Mouse (Mus musculus) CH12.LX (cell line): ENCODE results near the gene Wdfy2. TPM values are rescaled to one million over a fixed set of nuclear protein-coding genes. Genes with fewer than 3 reads are reported as not detected.

Experiments
- DNase-seq: peaks from one replicate; pipeline ENCODE4 v3.0.0-alpha.2; 2013; ENCODE audit errors: extremely low read depth
- H3K27ac ChIP-seq: 2 replicates; pipeline ENCODE4 v1.5.1; 2012; ENCODE audit warnings: low read depth, mild to moderate bottlenecking, control low read depth, moderate library complexity; ENCODE audit not compliant: insufficient read depth
- H3K27me3 ChIP-seq: replicated peaks from 2 replicates; pipeline ENCODE3; 2012; ENCODE audit warnings: inconsistent platforms
- H3K36me3 ChIP-seq, 2 experiments: replicated peaks in 1 of 2; 2 replicates each; pipeline versions ENCODE3 to v1.6.1; 2012; ENCODE audit warnings: inconsistent platforms in 1 of 2, low read length in 1 of 2, mild to moderate bottlenecking in 1 of 2, mixed read lengths in 1 of 2, moderate library complexity in 1 of 2; ENCODE audit not compliant: control insufficient read depth in 1 of 2, insufficient read depth in 1 of 2
- H3K4me1 ChIP-seq, 2 experiments: 2 replicates each; pipeline ENCODE4 v1.6.1; 2012; ENCODE audit warnings: inconsistent platforms in 1 of 2, moderate library complexity in 1 of 2; ENCODE audit not compliant: insufficient read depth in 2 of 2, control insufficient read depth in 1 of 2
- H3K4me2 ChIP-seq: 2 replicates; pipeline ENCODE4 v1.6.1; 2012; ENCODE audit warnings: low read depth, mild to moderate bottlenecking, control low read depth; ENCODE audit not compliant: poor library complexity, insufficient read depth, severe bottlenecking
- H3K4me3 ChIP-seq, 3 experiments: fragments of 150-350 bp in 1 of 3; sonication (generic) in 1 of 3; replicated peaks in 1 of 3; 2 replicates each; pipeline versions ENCODE3 to v1.5.1; 2011 to 2012; ENCODE audit warnings: low read depth in 2 of 3, low read length in 2 of 3, mild to moderate bottlenecking in 2 of 3, moderate library complexity in 2 of 3, control low read depth in 1 of 3, improper control_type of control experiment in 1 of 3, inconsistent platforms in 1 of 3, mixed read lengths in 1 of 3; ENCODE audit not compliant: poor library complexity in 1 of 3
- H3K79me2 ChIP-seq: replicated peaks from 2 replicates; pipeline ENCODE4 v1.6.1; 2012; ENCODE audit warnings: mild to moderate bottlenecking, moderate library complexity; ENCODE audit not compliant: control insufficient read depth, poor library complexity, insufficient read depth, severe bottlenecking; ENCODE audit errors: extremely low read depth
- H3K9ac ChIP-seq: 2 replicates; pipeline ENCODE4 v1.6.1; 2012; ENCODE audit warnings: low read depth, mild to moderate bottlenecking, control low read depth, moderate library complexity; ENCODE audit not compliant: insufficient read depth
- H3K9me3 ChIP-seq: replicated peaks from 2 replicates; pipeline ENCODE3; 2012; ENCODE audit warnings: low read length, inconsistent platforms, mixed read lengths
- BHLHE40 ChIP-seq: IDR thresholded peaks from 2 replicates; pipeline ENCODE4 v1.6.1; 2011; ENCODE audit warnings: mild to moderate bottlenecking, low read depth, low read length, improper control_type of control experiment
- CHD1 ChIP-seq: IDR thresholded peaks from 2 replicates; pipeline ENCODE4 v1.6.1; 2012; ENCODE audit warnings: low read depth, low read length, improper control_type of control experiment, inconsistent platforms
- CHD2 ChIP-seq: IDR thresholded peaks from 2 replicates; pipeline ENCODE4 v1.6.1; 2011; ENCODE audit warnings: low read length, improper control_type of control experiment
- ELF1 ChIP-seq: IDR thresholded peaks from 2 replicates; pipeline ENCODE4 v1.6.1; 2014; ENCODE audit warnings: low read depth, mild to moderate bottlenecking, inconsistent platforms, low read length, improper control_type of control experiment
- EP300 ChIP-seq: IDR thresholded peaks from 2 replicates; pipeline ENCODE4 v1.6.1; 2011; ENCODE audit warnings: low read length, improper control_type of control experiment
- ETS1 ChIP-seq: conservative IDR thresholded peaks from 2 replicates; pipeline ENCODE4 v1.6.1; 2012; ENCODE audit warnings: low read depth, mild to moderate bottlenecking, inconsistent platforms, low read length, improper control_type of control experiment, moderate library complexity
- GABPA ChIP-seq: IDR thresholded peaks from 2 replicates; pipeline ENCODE4 v1.6.1; 2012; ENCODE audit warnings: low read depth, low read length, improper control_type of control experiment, inconsistent platforms; ENCODE audit not compliant: insufficient replicate concordance
- HCFC1 ChIP-seq: IDR thresholded peaks from 2 replicates; pipeline ENCODE4 v1.6.1; 2012; ENCODE audit warnings: low read depth, mild to moderate bottlenecking, inconsistent platforms, low read length, improper control_type of control experiment
- IRF4 ChIP-seq: IDR thresholded peaks from 2 replicates; pipeline ENCODE4 v1.6.1; 2014; ENCODE audit warnings: low read depth, mild to moderate bottlenecking, inconsistent platforms, low read length, improper control_type of control experiment
- KAT2A ChIP-seq: IDR thresholded peaks from 2 replicates; pipeline ENCODE4 v1.6.1; 2012; ENCODE audit warnings: low read length, improper control_type of control experiment, inconsistent platforms; ENCODE audit not compliant: insufficient replicate concordance
- MAFK ChIP-seq: IDR thresholded peaks from 2 replicates; pipeline ENCODE4 v1.6.1; 2011; ENCODE audit warnings: low read length, improper control_type of control experiment; ENCODE audit not compliant: insufficient replicate concordance
- MAX ChIP-seq: IDR thresholded peaks from 2 replicates; pipeline ENCODE4 v1.6.1; 2011; ENCODE audit warnings: low read length, improper control_type of control experiment
- MAZ ChIP-seq: IDR thresholded peaks from 2 replicates; pipeline ENCODE4 v1.6.1; 2012; ENCODE audit warnings: low read depth, mild to moderate bottlenecking, inconsistent platforms, low read length, improper control_type of control experiment, moderate library complexity
- MEF2A ChIP-seq: IDR thresholded peaks from 2 replicates; pipeline ENCODE4 v1.6.1; 2014; ENCODE audit warnings: low read depth, mild to moderate bottlenecking, inconsistent platforms, low read length, improper control_type of control experiment, borderline replicate concordance
- MXI1 ChIP-seq: IDR thresholded peaks from 2 replicates; pipeline ENCODE4 v1.6.1; 2011; ENCODE audit warnings: mild to moderate bottlenecking, low read depth, low read length, improper control_type of control experiment
- NRF1 ChIP-seq: IDR thresholded peaks from 2 replicates; pipeline ENCODE4 v1.6.1; 2014; ENCODE audit warnings: low read depth, mild to moderate bottlenecking, inconsistent platforms, low read length, improper control_type of control experiment, moderate library complexity
- PAX5 ChIP-seq: IDR thresholded peaks from 2 replicates; pipeline ENCODE4 v1.6.1; 2012; ENCODE audit warnings: low read length, inconsistent platforms, mixed read lengths
- POLR2A ChIP-seq: IDR thresholded peaks from 2 replicates; pipeline ENCODE4 v1.6.1; 2011; ENCODE audit warnings: low read depth, mild to moderate bottlenecking, improper control_type of control experiment, low read length
- RCOR1 ChIP-seq: conservative IDR thresholded peaks from 2 replicates; pipeline ENCODE4 v1.6.1; 2012; ENCODE audit warnings: low read depth, mild to moderate bottlenecking, inconsistent platforms, low read length, improper control_type of control experiment
- SIN3A ChIP-seq: IDR thresholded peaks from 2 replicates; pipeline ENCODE4 v1.6.1; 2012; ENCODE audit warnings: low read length, improper control_type of control experiment, inconsistent platforms
- TCF12 ChIP-seq: IDR thresholded peaks from 2 replicates; pipeline ENCODE4 v1.6.1; 2014; ENCODE audit warnings: low read depth, mild to moderate bottlenecking, inconsistent platforms, low read length, improper control_type of control experiment
- UBTF ChIP-seq: IDR thresholded peaks from 2 replicates; pipeline ENCODE4 v1.6.1; 2012; ENCODE audit warnings: low read depth, mild to moderate bottlenecking, inconsistent platforms, low read length, improper control_type of control experiment, moderate library complexity
- USF1 ChIP-seq: IDR thresholded peaks from 2 replicates; pipeline ENCODE4 v1.6.1; 2014; ENCODE audit warnings: low read depth, mild to moderate bottlenecking, inconsistent platforms, low read length, improper control_type of control experiment
- USF2 ChIP-seq: conservative IDR thresholded peaks from 2 replicates; pipeline ENCODE4 v1.6.1; 2011; ENCODE audit warnings: low read depth, low read length, improper control_type of control experiment
- ZC3H11A ChIP-seq: IDR thresholded peaks from 2 replicates; pipeline ENCODE4 v1.6.1; 2012; ENCODE audit warnings: low read depth, mild to moderate bottlenecking, inconsistent platforms, low read length, improper control_type of control experiment
- ZNF384 ChIP-seq: IDR thresholded peaks from 2 replicates; pipeline ENCODE4 v1.6.1; 2012; ENCODE audit warnings: low read depth, low read length, improper control_type of control experiment, inconsistent platforms
- dilution Hi-C: fragments of 300-500 bp; cut with MboI; formaldehyde crosslinking; loops from 2 replicates; pipeline ENCODE4 v1.14.3; 2020; ENCODE audit warnings: low sequenced_read_pairs; ENCODE audit not compliant: extremely low pct_unique_long_range_greater_than_20kb, extremely low pct_ligation_motif_present
- in situ Hi-C: fragments of 300-500 bp; cut with MboI; formaldehyde crosslinking; loops from 3 replicates; pipeline ENCODE4 v1.14.3; 2019; ENCODE audit warnings: low sequenced_read_pairs, low pct_ligation_motif_present, low pct_unique_long_range_greater_than_20kb, mixed read lengths
- polyA plus RNA-seq: library from polyadenylated mRNA; unstranded; fragments of >175 nt; gene quantifications from 2 replicates; pipeline ENCODE4 v1.2.1, GENCODE M21; 2012; ENCODE audit warnings: low read depth; ENCODE audit not compliant: insufficient read length
- total RNA-seq, 2 experiments: library from RNA; depleted of rRNA; stranded (reverse); fragments of 300-350 nt in 1 of 2; fragments of >200 nt in 1 of 2; gene quantifications; 2 replicates each; pipeline ENCODE4 v1.2.3; 2012 to 2014

Wdfy2 gene
- total and polyA plus RNA-seq, 3 experiments: 6.3 to 6.7 (median 6.6) TPM

DNA sequence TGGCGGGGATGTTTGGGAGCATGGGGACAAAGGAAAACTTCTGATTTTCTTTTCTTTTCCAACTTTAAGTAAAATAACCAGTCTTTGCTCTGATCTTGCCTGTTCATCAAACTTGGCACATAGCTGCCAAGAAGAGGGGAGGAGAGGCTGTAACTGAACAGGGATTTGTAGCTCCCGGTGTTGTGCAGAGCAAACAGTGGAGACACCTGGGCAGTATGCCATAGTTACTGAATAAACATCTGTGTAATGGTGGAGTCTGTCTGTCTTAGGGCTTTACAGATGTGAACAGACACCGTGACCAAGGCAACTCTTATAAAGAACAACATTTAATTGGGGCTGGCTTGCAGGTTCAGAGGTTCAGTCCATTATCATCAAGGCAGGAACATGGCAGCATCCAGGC lies 53.9 kb downstream of the Wdfy2 start:
- no peaks in the 10 kb centered on the region; the same call in 1 of the 2 replicates for H3K79me2 ChIP-seq
- H3K9ac ChIP-seq: no peak overlapping the region
- peaks cover 0 to 2% of the 10 kb centered on the region in 2 experiments for H3K36me3 ChIP-seq
- H3K27ac ChIP-seq: no peak overlapping the region
- DNase-seq: no peak
- H3K4me3 ChIP-seq: no peak overlapping the region
- H3K4me2 ChIP-seq: no peak overlapping the region
- TF ChIP-seq MAFK (no peak), POLR2A (no peak), ZC3H11A (no peak), MXI1 (no peak), TCF12 (no peak), USF1 (no peak), SIN3A (no peak), USF2 (no peak), MAX (no peak), ZNF384 (no peak), ETS1 (no peak), HCFC1 (no peak), EP300 (no peak), UBTF (no peak), RCOR1 (no peak), BHLHE40 (no peak), MAZ (no peak)
- TF ChIP-seq, all 38 proteins: peak for 0
- Histone ChIP-seq H3K27me3 (no peaks in the 10 kb centered on the region), H3K4me1 (peaks cover 0 to 21% of the 10 kb centered on the region in 2 experiments; a peak in 1 of 4 replicates), H3K9me3 (no peaks in the 10 kb centered on the region)
- dilution Hi-C loops (no loop called here), in situ Hi-C loops (no loop called here)

DNA sequence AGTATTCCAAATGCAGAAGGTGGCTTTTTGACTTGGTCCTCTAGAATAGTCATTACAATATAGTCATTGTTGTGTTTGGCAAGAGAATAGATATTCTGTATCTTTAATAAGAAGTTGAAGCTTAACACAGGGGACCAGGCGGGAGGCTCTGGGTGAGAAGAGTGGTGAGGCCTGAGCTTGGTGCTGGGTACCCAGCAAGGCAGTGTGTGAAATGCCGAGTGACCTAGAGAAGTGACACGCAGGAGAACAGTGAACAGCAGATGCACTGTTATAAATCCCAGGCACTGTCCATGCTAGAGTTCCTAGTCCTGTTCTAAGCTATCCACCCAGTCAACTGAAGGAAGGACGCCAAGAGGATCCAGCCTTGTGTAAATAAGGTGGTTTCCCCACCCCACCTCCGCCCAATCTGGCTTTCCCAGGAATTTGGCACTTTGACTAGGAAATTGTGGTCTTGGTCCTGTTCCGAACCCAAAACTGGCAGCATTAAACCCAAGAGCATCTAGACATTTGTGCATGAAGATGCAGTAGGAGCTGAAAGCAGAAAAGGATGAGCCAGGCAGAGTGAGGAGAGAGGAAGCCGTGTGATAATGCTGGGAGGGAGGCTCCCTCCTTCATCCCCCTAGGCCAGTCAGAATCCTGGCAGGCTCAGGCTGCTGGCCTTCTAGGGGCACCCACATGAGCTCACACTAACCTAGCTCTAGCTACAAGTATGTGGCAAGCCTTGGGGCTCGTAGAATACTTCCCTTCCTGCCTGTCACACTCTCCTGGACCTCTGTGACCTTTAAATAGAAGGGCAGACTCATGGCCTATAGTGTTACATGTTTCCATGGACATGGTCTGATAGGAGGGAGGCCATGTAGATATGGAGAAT lies 55.5 kb downstream of the Wdfy2 start:
- H3K4me3 ChIP-seq: no peak overlapping the region
- H3K27ac ChIP-seq: no peak overlapping the region
- in situ Hi-C loops (no loop called here), dilution Hi-C loops (no loop called here)
- TF ChIP-seq KAT2A (no peak), MAFK (no peak), CHD2 (no peak), ZNF384 (no peak), MEF2A (no peak), CHD1 (no peak), EP300 (no peak), IRF4 (no peak), USF2 (no peak), MAX (no peak), BHLHE40 (no peak), PAX5 (no peak), ETS1 (no peak), TCF12 (no peak), RCOR1 (no peak), USF1 (no peak), GABPA (no peak), POLR2A (no peak), NRF1 (no peak), ELF1 (no peak)
- H3K27me3 ChIP-seq: no peaks in the 10 kb centered on the region
- peaks cover 0 to 2% of the 10 kb centered on the region in 2 experiments for H3K36me3 ChIP-seq
- H3K9me3 ChIP-seq: no peaks in the 10 kb centered on the region
- peaks cover 0 to 21% of the 10 kb centered on the region in 2 experiments; a peak in 1 of 4 replicates for H3K4me1 ChIP-seq
- no peaks in the 10 kb centered on the region; the same call in 1 of the 2 replicates for H3K79me2 ChIP-seq
- no peak overlapping the region for H3K4me2 ChIP-seq
- DNase-seq: no peak
- no peak overlapping the region for H3K9ac ChIP-seq
